Mouse (Mus musculus) limb, embryonic 14.5 days (tissue): ENCODE results near the gene Dynlt1b. TPM values are rescaled to one million over a fixed set of nuclear protein-coding genes. Genes with fewer than 3 reads are reported as not detected.
"Not testable (repeated sequence)": the region's sequence is repeated elsewhere in the genome, so short reads cannot be mapped to it uniquely, and the experiment has no call there.

Source experiments
- ATAC-seq: fragments of 200-750 bp; cut with Nextera tagmentation; 2 replicates; pipeline ENCODE4 v1.8.0; 2017; ENCODE audit warnings: low read depth, moderate number of reproducible peaks, moderate TSS enrichment; ENCODE audit not compliant: low FRiP score
- DNase-seq: peaks from one replicate; pipeline ENCODE4 v3.0.0-alpha.2; 2015; ENCODE audit warnings: low spot score
- H3K27ac ChIP-seq: fragments of 300-500 bp; sonication (generic); replicated peaks from 2 replicates; pipeline ENCODE4 v1.5.1; 2014; ENCODE audit warnings: low read depth, mild to moderate bottlenecking, low read length, moderate library complexity, mixed read lengths
- H3K27me3 ChIP-seq: fragments of 300-500 bp; sonication (generic); 2 replicates; pipeline ENCODE4 v1.6.1; 2014; ENCODE audit warnings: low read length, mixed read lengths; ENCODE audit not compliant: control insufficient read depth, insufficient read depth
- H3K36me3 ChIP-seq: fragments of 300-500 bp; sonication (generic); 2 replicates; pipeline ENCODE4 v1.6.1; 2014; ENCODE audit warnings: mild to moderate bottlenecking, low read length, moderate library complexity, mixed read lengths; ENCODE audit not compliant: control insufficient read depth, insufficient read depth
- H3K4me1 ChIP-seq: fragments of 300-500 bp; sonication (generic); 2 replicates; pipeline ENCODE4 v1.6.1; 2014; ENCODE audit warnings: antibody characterized with exemption, low read length, mixed read lengths; ENCODE audit not compliant: control insufficient read depth, insufficient read depth
- H3K4me2 ChIP-seq: fragments of 300-500 bp; sonication (generic); replicated peaks from 2 replicates; pipeline ENCODE4 v1.6.1; 2014; ENCODE audit warnings: low read depth, mild to moderate bottlenecking, low read length, moderate library complexity; ENCODE audit not compliant: severe bottlenecking
- H3K4me3 ChIP-seq: fragments of 300-500 bp; sonication (generic); replicated peaks from 2 replicates; pipeline ENCODE4 v1.5.1; 2014; ENCODE audit warnings: low read length
- H3K9ac ChIP-seq: fragments of 300-500 bp; sonication (generic); 2 replicates; pipeline ENCODE4 v1.6.1; 2014; ENCODE audit warnings: mild to moderate bottlenecking, low read depth, low read length, moderate library complexity; ENCODE audit not compliant: severe bottlenecking
- H3K9me3 ChIP-seq: fragments of 300-500 bp; sonication (generic); 2 replicates; pipeline ENCODE4 v1.6.1; 2016; ENCODE audit warnings: low read length; ENCODE audit not compliant: control insufficient read depth
- WGBS: fragments of 180-500 bp; shearing (Covaris S2); extraction: QIAGEN DNeasy Blood & Tissue Kit; methylation state at CpG from one replicate; pipeline ENCODE4 v1.1.7; 2014; 5-methylcytosine and 5-hydroxymethylcytosine counted together
- polyA plus RNA-seq, 2 experiments: library from polyadenylated mRNA; depleted of rRNA in 1 of 2; stranded (reverse) in 1 of 2; unstranded in 1 of 2; fragments of >200 nt; fragmentation: Nextera tagmentation in 1 of 2; extraction: Ambion mirVana in 1 of 2; gene quantifications; 2 replicates each; pipeline versions ENCODE4 v1.2.1 to v1.2.3; 2012 to 2014

Gene Dynlt1b
- polyA plus RNA-seq, 2 experiments, result 399 to 513 TPM

GRCm38 (mm10) chr17:6417118-6417517 lies 12.8 kb upstream of the Dynlt1b start:
- not testable (repeated sequence) for H3K9me3 ChIP-seq, H3K27me3 ChIP-seq, H3K4me3 ChIP-seq, H3K4me2 ChIP-seq, H3K27ac ChIP-seq, H3K9ac ChIP-seq, H3K4me1 ChIP-seq, DNase-seq, ATAC-seq, H3K36me3 ChIP-seq
- 53% methylated on average over 4 of the region's 7 CpGs for WGBS

- not testable (repeated sequence) for H3K27ac ChIP-seq, H3K4me1 ChIP-seq, ATAC-seq, H3K9me3 ChIP-seq, DNase-seq, H3K9ac ChIP-seq, H3K4me3 ChIP-seq, H3K36me3 ChIP-seq, H3K4me2 ChIP-seq, H3K27me3 ChIP-seq
- 89% methylated on average over 1 of the region's 2 CpGs for WGBS
Observed at GRCm38 (mm10) chr17:6420557-6420956, 9.4 kb upstream of the Dynlt1b start.

- ATAC-seq, DNase-seq, H3K4me2 ChIP-seq, H3K36me3 ChIP-seq, H3K4me1 ChIP-seq, H3K9me3 ChIP-seq, H3K4me3 ChIP-seq, H3K9ac ChIP-seq, H3K27me3 ChIP-seq, H3K27ac ChIP-seq: not testable (repeated sequence)
- 56% methylated on average over 10 of the region's 14 CpGs for WGBS
Observed at GRCm38 (mm10) chr17:6421547-6422326, 8.2 kb upstream of the Dynlt1b start.

GRCm38 (mm10) chr17:6422370-6422769 lies 7.5 kb upstream of the Dynlt1b start:
- H3K4me3 ChIP-seq, H3K4me1 ChIP-seq, H3K9ac ChIP-seq, H3K27me3 ChIP-seq, ATAC-seq, H3K27ac ChIP-seq, H3K9me3 ChIP-seq, H3K36me3 ChIP-seq, H3K4me2 ChIP-seq, DNase-seq: not testable (repeated sequence)
- WGBS, result 67% methylated on average over 2 of the region's 2 CpGs

- ATAC-seq, DNase-seq, H3K4me3 ChIP-seq, H3K9ac ChIP-seq, H3K27me3 ChIP-seq, H3K27ac ChIP-seq, H3K4me1 ChIP-seq, H3K9me3 ChIP-seq, H3K4me2 ChIP-seq, H3K36me3 ChIP-seq: not testable (repeated sequence)
- WGBS, result 58% methylated on average over 3 of the region's 3 CpGs
Observed at GRCm38 (mm10) chr17:6422805-6423204, 7.1 kb upstream of the Dynlt1b start.

- H3K27me3 ChIP-seq, DNase-seq, H3K9ac ChIP-seq, ATAC-seq, H3K4me2 ChIP-seq, H3K27ac ChIP-seq, H3K4me3 ChIP-seq, H3K36me3 ChIP-seq, H3K4me1 ChIP-seq, H3K9me3 ChIP-seq: not testable (repeated sequence)
- 49% methylated on average over 10 of the region's 12 CpGs for WGBS
Observed at GRCm38 (mm10) chr17:6424294-6424980, 5.5 kb upstream of the Dynlt1b start.

GRCm38 (mm10) chr17:6425325-6425724 lies 4.6 kb upstream of the Dynlt1b start:
- H3K9ac ChIP-seq, H3K27ac ChIP-seq, H3K4me2 ChIP-seq, H3K4me3 ChIP-seq, ATAC-seq, H3K36me3 ChIP-seq, H3K9me3 ChIP-seq, H3K27me3 ChIP-seq, H3K4me1 ChIP-seq: not testable (repeated sequence)
- DNase-seq, result peak; percentile 36
- WGBS, result 86% methylated on average over 2 of the region's 3 CpGs

GRCm38 (mm10) chr17:6426869-6427268 lies 3.0 kb upstream of the Dynlt1b start:
- not testable (repeated sequence) for H3K9me3 ChIP-seq, ATAC-seq, H3K4me2 ChIP-seq, H3K27ac ChIP-seq, DNase-seq, H3K27me3 ChIP-seq, H3K9ac ChIP-seq, H3K4me1 ChIP-seq, H3K36me3 ChIP-seq, H3K4me3 ChIP-seq
- WGBS, result 72% methylated on average over 3 of the region's 8 CpGs
